Mouse (Mus musculus) cerebellum, adult 9-11 months (tissue): ENCODE results near the gene Gm9844.

Experiments used
- DNase-seq: peaks from one replicate; pipeline ENCODE4 v3.0.0; 2022

The Gm9844 gene

GRCm38 (mm10) chr7:24902264-24902629 is 40.2 kb downstream of the Gm9844 start:
- no peak for DNase-seq

- DNase-seq, result peak; percentile 70
Measured at GRCm38 (mm10) chr7:24902630-24903443, 40.8 kb downstream of the Gm9844 start, which contains the start of gene Arhgef1. TSS of gene Arhgef1 (plus strand) at chr7:24902912.

GRCm38 (mm10) chr7:24903444-24903825 is 41.4 kb downstream of the Gm9844 start:
- DNase-seq, result no peak

- DNase-seq, result peak; percentile 98
Measured at GRCm38 (mm10) chr7:24904070-24904483, 42.1 kb downstream of the Gm9844 start.

GRCm38 (mm10) chr7:24904936-24905335 is 42.9 kb downstream of the Gm9844 start:
- peak; percentile 76 for DNase-seq

GRCm38 (mm10) chr7:24906551-24906950 is 44.5 kb downstream of the Gm9844 start:
- no peak for DNase-seq

GRCm38 (mm10) chr7:24907211-24907748 is 45.3 kb downstream of the Gm9844 start:
- no peak for DNase-seq
